Mouse (Mus musculus): ENCODE measurements around the gene Ccdc149. TPM values are rescaled to one million over a fixed set of nuclear protein-coding genes. Genes with fewer than 3 reads are reported as not detected.

Ccdc149 gene
- polyA plus RNA-seq, 1 experiment = 0.48 TPM

DNA sequence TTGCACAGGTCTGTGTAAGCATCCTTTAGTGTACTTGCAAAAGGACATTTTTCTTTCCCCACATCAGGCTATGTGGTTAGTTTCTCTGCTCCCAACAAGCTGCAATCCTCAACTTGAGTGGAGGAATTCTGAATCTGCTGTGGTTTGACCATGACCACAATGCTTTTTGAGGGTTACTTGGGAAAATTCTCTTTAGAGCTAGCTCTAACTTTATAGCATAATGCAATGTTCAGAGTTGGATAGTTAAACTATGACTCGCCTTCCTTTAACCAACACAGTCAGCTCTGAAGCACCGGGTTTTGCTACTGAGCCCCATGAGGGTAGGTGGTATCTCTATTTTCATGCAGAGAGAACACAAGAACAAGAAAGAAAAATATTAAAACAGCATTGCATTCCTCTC, 119.8 kb downstream of the Ccdc149 start:
- Histone ChIP-seq H3K4me1 (ENCODE audit: control insufficient read depth, insufficient read depth, low read length) (no peaks in the 10 kb centered on the region), H3K27me3 (ENCODE audit: control insufficient read depth, insufficient read depth, low read length, poor library complexity, severe bottlenecking) (no peaks in the 10 kb centered on the region), H3K4me3 (ENCODE audit: low read depth, low read length) (no peak overlapping the region), H3K9ac (ENCODE audit: low read depth, poor library complexity, severe bottlenecking) (no peak overlapping the region), H3K36me3 (ENCODE audit: control insufficient read depth, insufficient read depth, low read length, poor library complexity, severe bottlenecking) (no peaks in the 10 kb centered on the region), H3K27ac (ENCODE audit: insufficient read depth, low read length) (no peak overlapping the region), H3K9me3 (replicated peaks; ENCODE audit: control insufficient read depth, insufficient read depth, low read length, poor library complexity, severe bottlenecking) (no peaks in the 10 kb centered on the region)
- TF ChIP-seq POLR2A (IDR thresholded peaks at IDR 0.05; ENCODE audit: insufficient read depth, low read length) = no peak
- no peak for TF ChIP-seq CTCF (IDR thresholded peaks at IDR 0.05; ENCODE audit: low read depth, low read length)
- no peak for TF ChIP-seq EP300 (IDR thresholded peaks at IDR 0.05; ENCODE audit: insufficient read depth, low read depth, low read length)

GRCm38 (mm10) chr5:52350451-52350850, 120.9 kb downstream of the Ccdc149 start:
- Histone ChIP-seq H3K27me3 (ENCODE audit: control insufficient read depth, insufficient read depth, low read length, poor library complexity, severe bottlenecking) (no peaks in the 10 kb centered on the region), H3K27ac (ENCODE audit: insufficient read depth, low read length) (no peak overlapping the region), H3K4me1 (ENCODE audit: control insufficient read depth, insufficient read depth, low read length) (no peaks in the 10 kb centered on the region), H3K9ac (ENCODE audit: low read depth, poor library complexity, severe bottlenecking) (no peak overlapping the region), H3K36me3 (ENCODE audit: control insufficient read depth, insufficient read depth, low read length, poor library complexity, severe bottlenecking) (no peaks in the 10 kb centered on the region), H3K4me3 (ENCODE audit: low read depth, low read length) (no peak overlapping the region), H3K9me3 (replicated peaks; ENCODE audit: control insufficient read depth, insufficient read depth, low read length, poor library complexity, severe bottlenecking) (no peaks in the 10 kb centered on the region)
- TF ChIP-seq EP300 (IDR thresholded peaks at IDR 0.05; ENCODE audit: insufficient read depth, low read depth, low read length) (no peak), POLR2A (IDR thresholded peaks at IDR 0.05; ENCODE audit: insufficient read depth, low read length) (no peak), CTCF (IDR thresholded peaks at IDR 0.05; ENCODE audit: low read depth, low read length) (no peak)

DNA sequence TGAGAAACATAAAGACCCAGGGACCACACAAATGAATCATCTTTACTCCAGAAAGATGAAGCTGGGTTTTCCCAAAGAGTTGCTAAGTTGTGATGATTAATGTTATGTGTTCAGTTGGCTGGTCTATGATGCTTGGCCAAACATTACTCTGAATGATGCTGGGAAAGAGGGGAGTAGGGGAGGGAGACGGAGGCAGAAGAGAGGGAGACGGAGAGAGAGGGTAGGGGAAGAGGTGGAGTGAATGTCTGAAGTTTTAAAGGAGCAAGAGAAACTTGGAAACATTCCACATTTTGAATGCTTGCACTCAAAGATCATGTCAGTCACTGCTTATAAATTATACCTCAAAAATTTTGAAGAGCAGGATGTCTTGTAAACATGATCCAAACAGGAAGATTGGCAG, 124.4 kb downstream of the Ccdc149 start:
- Histone ChIP-seq H3K9me3 (replicated peaks; ENCODE audit: control insufficient read depth, insufficient read depth, low read length, poor library complexity, severe bottlenecking) (no peaks in the 10 kb centered on the region; the same call in 1 of the 2 replicates), H3K27me3 (ENCODE audit: control insufficient read depth, insufficient read depth, low read length, poor library complexity, severe bottlenecking) (no peaks in the 10 kb centered on the region), H3K36me3 (ENCODE audit: control insufficient read depth, insufficient read depth, low read length, poor library complexity, severe bottlenecking) (no peaks in the 10 kb centered on the region), H3K27ac (ENCODE audit: insufficient read depth, low read length) (no peak overlapping the region), H3K4me3 (ENCODE audit: low read depth, low read length) (no peak overlapping the region), H3K4me1 (ENCODE audit: control insufficient read depth, insufficient read depth, low read length) (no peaks in the 10 kb centered on the region), H3K9ac (ENCODE audit: low read depth, poor library complexity, severe bottlenecking) (no peak overlapping the region)
- TF ChIP-seq EP300 (IDR thresholded peaks at IDR 0.05; ENCODE audit: insufficient read depth, low read depth, low read length) (no peak), CTCF (IDR thresholded peaks at IDR 0.05; ENCODE audit: low read depth, low read length) (no peak), POLR2A (IDR thresholded peaks at IDR 0.05; ENCODE audit: insufficient read depth, low read length) (no peak)

DNA sequence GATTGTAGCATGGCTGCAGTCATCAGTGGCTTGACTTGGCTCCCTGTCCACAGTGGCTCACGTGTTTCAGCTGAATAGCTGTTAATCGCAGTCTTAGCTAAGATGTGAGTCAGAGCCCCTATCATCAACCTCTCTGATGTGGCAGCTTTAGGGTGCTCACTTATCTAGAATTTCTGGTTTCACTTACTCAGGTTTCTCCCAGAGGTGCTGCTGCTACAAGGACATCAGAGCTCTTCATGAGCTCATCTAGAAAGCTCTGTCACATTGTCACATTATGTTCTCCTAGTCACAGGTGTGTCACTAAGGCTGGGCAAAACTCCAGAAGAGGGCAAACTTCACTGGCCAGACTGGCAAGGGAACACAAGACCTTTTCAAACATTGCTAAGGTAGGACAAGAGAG, 132.2 kb downstream of the Ccdc149 start:
- no peaks in the 10 kb centered on the region for H3K9me3 ChIP-seq (replicated peaks; ENCODE audit: control insufficient read depth, insufficient read depth, low read length, poor library complexity, severe bottlenecking)
- no peaks in the 10 kb centered on the region for H3K27me3 ChIP-seq (ENCODE audit: control insufficient read depth, insufficient read depth, low read length, poor library complexity, severe bottlenecking)
- no peaks in the 10 kb centered on the region for H3K4me1 ChIP-seq (ENCODE audit: control insufficient read depth, insufficient read depth, low read length)
- no peaks in the 10 kb centered on the region for H3K36me3 ChIP-seq (ENCODE audit: control insufficient read depth, insufficient read depth, low read length, poor library complexity, severe bottlenecking)
- H3K4me3 ChIP-seq (ENCODE audit: low read depth, low read length) = no peak overlapping the region
- no peak overlapping the region for H3K9ac ChIP-seq (ENCODE audit: low read depth, poor library complexity, severe bottlenecking)
- H3K27ac ChIP-seq (ENCODE audit: insufficient read depth, low read length) = no peak overlapping the region
- TF ChIP-seq POLR2A (IDR thresholded peaks at IDR 0.05; ENCODE audit: insufficient read depth, low read length) = no peak
- TF ChIP-seq CTCF (IDR thresholded peaks at IDR 0.05; ENCODE audit: low read depth, low read length) = no peak
- TF ChIP-seq EP300 (IDR thresholded peaks at IDR 0.05; ENCODE audit: insufficient read depth, low read depth, low read length) = no peak

- Histone ChIP-seq H3K9me3 (replicated peaks; ENCODE audit: control insufficient read depth, insufficient read depth, low read length, poor library complexity, severe bottlenecking) (no peaks in the 10 kb centered on the region), H3K9ac (ENCODE audit: low read depth, poor library complexity, severe bottlenecking) (no peak overlapping the region), H3K4me3 (ENCODE audit: low read depth, low read length) (no peak overlapping the region), H3K36me3 (ENCODE audit: control insufficient read depth, insufficient read depth, low read length, poor library complexity, severe bottlenecking) (no peaks in the 10 kb centered on the region), H3K4me1 (ENCODE audit: control insufficient read depth, insufficient read depth, low read length) (no peaks in the 10 kb centered on the region), H3K27me3 (ENCODE audit: control insufficient read depth, insufficient read depth, low read length, poor library complexity, severe bottlenecking) (no peaks in the 10 kb centered on the region; the same call in 1 of the 2 replicates), H3K27ac (ENCODE audit: insufficient read depth, low read length) (no peak overlapping the region)
- TF ChIP-seq POLR2A (IDR thresholded peaks at IDR 0.05; ENCODE audit: insufficient read depth, low read length) (no peak), EP300 (IDR thresholded peaks at IDR 0.05; ENCODE audit: insufficient read depth, low read depth, low read length) (no peak), CTCF (IDR thresholded peaks at IDR 0.05; ENCODE audit: low read depth, low read length) (no peak)
Observed at GRCm38 (mm10) chr5:52335590-52335989, 135.7 kb downstream of the Ccdc149 start.

DNA sequence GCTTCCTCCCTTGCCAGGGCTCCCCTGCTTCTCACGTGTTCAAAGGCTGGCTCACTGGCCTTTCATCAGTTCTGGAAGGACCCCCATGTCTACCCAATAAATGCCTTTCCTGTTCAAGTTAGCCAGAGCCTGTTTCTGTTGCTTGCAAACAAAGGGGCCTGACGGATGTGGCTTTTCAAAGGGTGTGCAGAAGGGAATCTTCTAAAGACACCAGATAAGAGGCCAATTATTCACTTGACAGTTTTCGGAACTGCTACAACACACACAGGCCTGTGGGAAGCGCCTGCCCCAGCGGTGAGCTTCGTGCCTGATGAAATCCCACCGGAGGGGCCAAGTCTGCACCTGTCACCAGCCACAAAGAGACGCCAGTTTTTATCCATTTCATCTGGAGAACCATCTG, 139.2 kb downstream of the Ccdc149 start:
- no peak overlapping the region for H3K9ac ChIP-seq (ENCODE audit: low read depth, poor library complexity, severe bottlenecking)
- H3K27me3 ChIP-seq (ENCODE audit: control insufficient read depth, insufficient read depth, low read length, poor library complexity, severe bottlenecking) = no peaks in the 10 kb centered on the region; the same call in 1 of the 2 replicates
- H3K27ac ChIP-seq (ENCODE audit: insufficient read depth, low read length) = no peak overlapping the region
- no peaks in the 10 kb centered on the region for H3K36me3 ChIP-seq (ENCODE audit: control insufficient read depth, insufficient read depth, low read length, poor library complexity, severe bottlenecking)
- H3K9me3 ChIP-seq (replicated peaks; ENCODE audit: control insufficient read depth, insufficient read depth, low read length, poor library complexity, severe bottlenecking) = no peaks in the 10 kb centered on the region
- TF ChIP-seq POLR2A (IDR thresholded peaks at IDR 0.05; ENCODE audit: insufficient read depth, low read length) (no peak), CTCF (IDR thresholded peaks at IDR 0.05; ENCODE audit: low read depth, low read length) (no peak), EP300 (IDR thresholded peaks at IDR 0.05; ENCODE audit: insufficient read depth, low read depth, low read length) (no peak)
- H3K4me3 ChIP-seq (ENCODE audit: low read depth, low read length) = no peak overlapping the region
- no peaks in the 10 kb centered on the region for H3K4me1 ChIP-seq (ENCODE audit: control insufficient read depth, insufficient read depth, low read length)

Other genes with a start within 250 kb of the Ccdc149 start
- gene Sod3, start 107.7 kb downstream of the Ccdc149 start, polyA plus RNA-seq (2011; ENCODE audit: insufficient read depth, insufficient read length, low read depth, missing spikeins) = 0.27 and 0.29 TPM in 2 replicates
- gene Lgi2, start 94.9 kb upstream of the Ccdc149 start, polyA plus RNA-seq (2011; ENCODE audit: insufficient read depth, insufficient read length, low read depth, missing spikeins) = 2.1 and 2.6 TPM in 2 replicates
- 10.7 and 12.0 TPM in 2 replicates for gene Sepsecs, start 198.2 kb upstream of the Ccdc149 start, polyA plus RNA-seq (2011; ENCODE audit: insufficient read depth, insufficient read length, low read depth, missing spikeins)

Data from ES-Bruce4 (cell line).